Mouse (Mus musculus) E14TG2a.4 (cell line): ENCODE measurements at regions not wholly inside any gene's neighbourhood (a gene's known extent, or its start where the extent isn't known, plus 50 kb on each side); places are given as distances from the start of the nearest gene placed in this dataset.

Experiments used
- H3K27me3 ChIP-seq: 2 replicates; pipeline ENCODE4 v1.6.1; 2014; ENCODE audit warnings: low read length, control low read depth; ENCODE audit not compliant: insufficient read depth
- H3K36me3 ChIP-seq: 2 replicates; pipeline ENCODE4 v1.6.1; 2014; ENCODE audit warnings: low read length, control low read depth; ENCODE audit not compliant: insufficient read depth
- H3K4me1 ChIP-seq: replicated peaks from 2 replicates; pipeline ENCODE4 v1.6.1; 2014; ENCODE audit warnings: low read depth, low read length, control low read depth
- H3K4me3 ChIP-seq: replicated peaks from 2 replicates; pipeline ENCODE4 v1.5.1; 2014; ENCODE audit warnings: mild to moderate bottlenecking, low read length
- H3K9me3 ChIP-seq: 2 replicates; pipeline ENCODE4 v1.6.1; 2014; ENCODE audit warnings: low read length, control low read depth
- CTCF ChIP-seq: conservative IDR thresholded peaks from 2 replicates; pipeline ENCODE4 v1.5.1; 2014; ENCODE audit warnings: low read length
- NANOG ChIP-seq: IDR thresholded peaks from 2 replicates; pipeline ENCODE4 v1.6.1; 2014; ENCODE audit warnings: borderline replicate concordance, low read length, mixed read lengths
- POU5F1 ChIP-seq: IDR thresholded peaks from 2 replicates; pipeline ENCODE4 v1.6.1; 2014; ENCODE audit warnings: low read length, borderline replicate concordance

GRCm38 (mm10) chr15:15443271-15443670 is 1285.3 kb upstream of the Cdh9 start:
- Histone ChIP-seq H3K9me3 (peaks cover 14% of the 10 kb centered on the region; the same call in 1 of the 2 replicates), H3K4me3 (peak overlapping the region; percentile 48), H3K36me3 (no peaks in the 10 kb centered on the region), H3K4me1 (no peaks in the 10 kb centered on the region), H3K27me3 (no peaks in the 10 kb centered on the region)
- TF ChIP-seq POU5F1 (no peak), CTCF (no peak), NANOG (no peak)

- no peaks in the 10 kb centered on the region for H3K27me3 ChIP-seq
- TF ChIP-seq POU5F1 (no peak), CTCF (no peak), NANOG (no peak)
- H3K36me3 ChIP-seq = no peaks in the 10 kb centered on the region
- H3K9me3 ChIP-seq = no peaks in the 10 kb centered on the region
- no peak overlapping the region for H3K4me3 ChIP-seq
- no peaks in the 10 kb centered on the region for H3K4me1 ChIP-seq
Observed at GRCm38 (mm10) chr15:15477702-15478101, 1250.9 kb upstream of the Cdh9 start.

- H3K36me3 ChIP-seq = no peaks in the 10 kb centered on the region
- H3K9me3 ChIP-seq = peaks cover 1% of the 10 kb centered on the region
- TF ChIP-seq NANOG (no peak), CTCF (0 out of 2 replicates have a peak, but pooled peaks have one; percentile 33), POU5F1 (no peak)
Observed at GRCm38 (mm10) chr15:15500276-15500675, 1228.3 kb upstream of the Cdh9 start.

GRCm38 (mm10) chr15:15538944-15539343 is 1189.6 kb upstream of the Cdh9 start:
- Histone ChIP-seq H3K27me3 (no peaks in the 10 kb centered on the region), H3K4me3 (no peak overlapping the region), H3K36me3 (no peaks in the 10 kb centered on the region), H3K9me3 (peaks cover 17% of the 10 kb centered on the region), H3K4me1 (no peaks in the 10 kb centered on the region)
- TF ChIP-seq POU5F1 = no peak
- no peak for TF ChIP-seq NANOG
- no peak for TF ChIP-seq CTCF

More at GRCm38 (mm10) chr15:15500276-15500675, 1228.3 kb upstream of the Cdh9 start:
- no peaks in the 10 kb centered on the region for H3K4me1 ChIP-seq
- no peak overlapping the region for H3K4me3 ChIP-seq
- H3K27me3 ChIP-seq = no peaks in the 10 kb centered on the region

- TF ChIP-seq CTCF (no peak), NANOG (no peak), POU5F1 (no peak)
- H3K4me1 ChIP-seq = no peaks in the 10 kb centered on the region
- H3K36me3 ChIP-seq = no peaks in the 10 kb centered on the region
- H3K4me3 ChIP-seq = no peak overlapping the region
- H3K27me3 ChIP-seq = no peaks in the 10 kb centered on the region
- no peaks in the 10 kb centered on the region for H3K9me3 ChIP-seq
Observed at GRCm38 (mm10) chr15:15559148-15559752, 1169.3 kb upstream of the Cdh9 start.

GRCm38 (mm10) chr15:15582300-15582880 is 1146.2 kb upstream of the Cdh9 start:
- H3K4me3 ChIP-seq = no peak overlapping the region
- TF ChIP-seq CTCF = no peak
- TF ChIP-seq NANOG = no peak
- no peak for TF ChIP-seq POU5F1
- no peaks in the 10 kb centered on the region for H3K27me3 ChIP-seq
- H3K36me3 ChIP-seq = no peaks in the 10 kb centered on the region
- H3K9me3 ChIP-seq = no peaks in the 10 kb centered on the region
- H3K4me1 ChIP-seq = no peaks in the 10 kb centered on the region

- TF ChIP-seq NANOG (peak; percentile 87), POU5F1 (0 out of 2 replicates have a peak, but pooled peaks have one; percentile 18), CTCF (no peak)
- no peaks in the 10 kb centered on the region for H3K27me3 ChIP-seq
- no peaks in the 10 kb centered on the region for H3K36me3 ChIP-seq
- peaks cover 27% of the 10 kb centered on the region for H3K4me1 ChIP-seq
- H3K9me3 ChIP-seq = no peaks in the 10 kb centered on the region
- H3K4me3 ChIP-seq = no peak overlapping the region
Observed at GRCm38 (mm10) chr15:15617976-15618375, 1110.6 kb upstream of the Cdh9 start.

- H3K9me3 ChIP-seq = no peaks in the 10 kb centered on the region
- H3K4me3 ChIP-seq = no peak overlapping the region
- TF ChIP-seq CTCF (no peak), POU5F1 (no peak), NANOG (no peak)
- no peaks in the 10 kb centered on the region for H3K4me1 ChIP-seq
- H3K36me3 ChIP-seq = no peaks in the 10 kb centered on the region
- no peaks in the 10 kb centered on the region for H3K27me3 ChIP-seq
Observed at GRCm38 (mm10) chr15:15629304-15629703, 1099.3 kb upstream of the Cdh9 start.
